Mouse (Mus musculus): Measurements from ENCODE around the gene Ralgps2. TPM values are rescaled to one million over a fixed set of nuclear protein-coding genes. Genes with fewer than 3 reads are reported as not detected.

The Ralgps2 gene
- polyA plus RNA-seq, 1 experiment from 2014 or later = 25.6 TPM

- no peaks in the 10 kb centered on the region for H3K4me1 ChIP-seq (ENCODE audit: insufficient read depth)
- no peak overlapping the region for H3K27ac ChIP-seq (ENCODE audit: low read depth)
- DNase-seq (no peak), ATAC-seq (no peak)
- no peak overlapping the region for H3K9ac ChIP-seq (replicated peaks)
- H3K27me3 ChIP-seq (ENCODE audit: insufficient read depth, low read length) = no peaks in the 10 kb centered on the region
- no peaks in the 10 kb centered on the region for H3K36me3 ChIP-seq (replicated peaks; ENCODE audit: insufficient read depth, low read length)
- H3K4me2 ChIP-seq (ENCODE audit: low read depth, low read length) = no peak overlapping the region
- H3K4me3 ChIP-seq (ENCODE audit: low read depth, low read length) = no peak overlapping the region
- no peaks in the 10 kb centered on the region for H3K9me3 ChIP-seq (ENCODE audit: low read length)
- no peak for TF ChIP-seq CTCF (IDR thresholded peaks at IDR 0.05; ENCODE audit: low read depth)
- no peak for TF ChIP-seq EP300 (IDR thresholded peaks at IDR 0.05; ENCODE audit: low read depth)
- WGBS (ENCODE audit: insufficient replicate concordance) = 82% methylated on average over 10 of the region's 10 CpGs
Measured at GRCm38 (mm10) chr1:156784974-156785373, 154.5 kb downstream of the Ralgps2 start.

DNA sequence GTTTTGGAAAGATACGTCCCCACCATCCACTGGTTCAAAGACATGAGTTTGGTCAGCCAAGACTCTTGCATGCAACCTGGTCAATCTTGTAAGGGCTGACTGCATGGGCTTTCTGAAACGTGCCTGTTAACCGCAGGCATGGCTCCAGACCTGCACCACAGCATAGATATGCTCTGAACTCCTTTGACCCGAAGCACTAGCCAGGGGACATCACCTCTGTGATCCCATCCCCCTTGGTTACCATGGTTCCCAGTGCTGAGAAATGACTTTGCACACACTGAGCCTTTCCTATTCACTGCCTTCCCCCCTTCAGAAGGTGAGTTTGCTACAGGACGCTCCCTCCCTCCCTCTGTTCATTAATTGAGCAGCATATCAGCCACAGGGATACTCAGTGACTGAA, 155.3 kb downstream of the Ralgps2 start:
- Histone ChIP-seq H3K4me3 (ENCODE audit: low read depth, low read length) (no peak overlapping the region), H3K9ac (replicated peaks) (no peak overlapping the region), H3K36me3 (replicated peaks; ENCODE audit: insufficient read depth, low read length) (no peaks in the 10 kb centered on the region), H3K4me2 (ENCODE audit: low read depth, low read length) (no peak overlapping the region), H3K27ac (ENCODE audit: low read depth) (no peak overlapping the region), H3K9me3 (ENCODE audit: low read length) (no peaks in the 10 kb centered on the region), H3K4me1 (ENCODE audit: insufficient read depth) (no peaks in the 10 kb centered on the region), H3K27me3 (ENCODE audit: insufficient read depth, low read length) (no peaks in the 10 kb centered on the region)
- WGBS (ENCODE audit: insufficient replicate concordance) = 54% methylated on average over 5 of the region's 5 CpGs
- ATAC-seq (no peak), DNase-seq (peak; percentile 10)
- TF ChIP-seq CTCF (IDR thresholded peaks at IDR 0.05; ENCODE audit: low read depth) = no peak

GRCm38 (mm10) chr1:156781971-156782850, 157.2 kb downstream of the Ralgps2 start:
- H3K27me3 ChIP-seq (ENCODE audit: insufficient read depth, low read length) = no peaks in the 10 kb centered on the region
- 52% methylated on average over 14 of the region's 14 CpGs for WGBS (ENCODE audit: insufficient replicate concordance)
- H3K36me3 ChIP-seq (replicated peaks; ENCODE audit: insufficient read depth, low read length) = no peaks in the 10 kb centered on the region
- H3K4me3 ChIP-seq (ENCODE audit: low read depth, low read length) = no peak overlapping the region
- H3K4me2 ChIP-seq (ENCODE audit: low read depth, low read length) = no peak overlapping the region
- H3K9ac ChIP-seq (replicated peaks) = no peak overlapping the region
- no peaks in the 10 kb centered on the region for H3K9me3 ChIP-seq (ENCODE audit: low read length)
- no peak for DNase-seq
- no peaks in the 10 kb centered on the region for H3K4me1 ChIP-seq (ENCODE audit: insufficient read depth)
- no peak for ATAC-seq
- no peak for TF ChIP-seq EP300 (IDR thresholded peaks at IDR 0.05; ENCODE audit: low read depth)
- no peak for TF ChIP-seq CTCF (IDR thresholded peaks at IDR 0.05; ENCODE audit: low read depth)
- H3K27ac ChIP-seq (ENCODE audit: low read depth) = no peak overlapping the region

DNA sequence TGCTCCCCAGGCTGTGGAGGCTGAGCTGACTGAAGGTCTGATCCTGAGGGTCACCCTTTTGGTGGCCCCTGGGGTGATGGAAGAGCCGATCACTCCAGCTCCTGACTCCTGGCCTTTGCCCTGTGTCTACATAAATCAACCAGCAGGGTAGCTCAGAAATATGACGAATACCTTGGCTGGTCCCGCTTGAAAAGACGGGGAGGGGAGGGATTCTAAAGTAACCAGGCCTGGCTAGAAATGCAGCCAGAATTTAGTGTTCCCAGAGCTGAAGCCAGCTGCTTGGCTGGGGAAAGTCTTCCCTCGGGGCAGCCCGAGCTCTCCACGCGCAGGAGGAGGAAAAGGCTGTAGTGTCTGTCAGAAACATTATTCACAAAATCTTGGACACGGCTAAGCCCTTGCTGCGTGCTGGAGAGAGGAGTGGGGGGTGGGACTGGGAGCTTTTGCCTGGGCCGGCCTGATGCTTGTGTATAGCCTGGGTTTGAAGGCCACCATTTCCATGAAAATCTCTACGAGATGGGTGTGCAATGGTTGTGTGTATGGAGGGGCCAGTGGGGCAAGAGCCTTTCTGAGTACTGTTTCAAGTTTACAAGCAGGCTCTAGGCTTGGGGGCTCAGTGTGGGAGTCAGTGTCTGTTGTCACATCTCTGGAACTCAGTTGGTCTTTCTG, 158.2 kb downstream of the Ralgps2 start:
- 68% methylated on average over 12 of the region's 12 CpGs for WGBS (ENCODE audit: insufficient replicate concordance)
- ATAC-seq (no peak; the same call in 1 of the 2 replicates), DNase-seq (no peak)
- Histone ChIP-seq H3K27me3 (ENCODE audit: insufficient read depth, low read length) (no peaks in the 10 kb centered on the region), H3K4me3 (ENCODE audit: low read depth, low read length) (no peak overlapping the region), H3K27ac (ENCODE audit: low read depth) (no peak overlapping the region), H3K4me1 (ENCODE audit: insufficient read depth) (no peaks in the 10 kb centered on the region), H3K4me2 (ENCODE audit: low read depth, low read length) (no peak overlapping the region), H3K9me3 (ENCODE audit: low read length) (no peaks in the 10 kb centered on the region), H3K9ac (replicated peaks) (no peak overlapping the region), H3K36me3 (replicated peaks; ENCODE audit: insufficient read depth, low read length) (no peaks in the 10 kb centered on the region)
- TF ChIP-seq EP300 (IDR thresholded peaks at IDR 0.05; ENCODE audit: low read depth) (no peak), CTCF (IDR thresholded peaks at IDR 0.05; ENCODE audit: low read depth) (no peak)

DNA sequence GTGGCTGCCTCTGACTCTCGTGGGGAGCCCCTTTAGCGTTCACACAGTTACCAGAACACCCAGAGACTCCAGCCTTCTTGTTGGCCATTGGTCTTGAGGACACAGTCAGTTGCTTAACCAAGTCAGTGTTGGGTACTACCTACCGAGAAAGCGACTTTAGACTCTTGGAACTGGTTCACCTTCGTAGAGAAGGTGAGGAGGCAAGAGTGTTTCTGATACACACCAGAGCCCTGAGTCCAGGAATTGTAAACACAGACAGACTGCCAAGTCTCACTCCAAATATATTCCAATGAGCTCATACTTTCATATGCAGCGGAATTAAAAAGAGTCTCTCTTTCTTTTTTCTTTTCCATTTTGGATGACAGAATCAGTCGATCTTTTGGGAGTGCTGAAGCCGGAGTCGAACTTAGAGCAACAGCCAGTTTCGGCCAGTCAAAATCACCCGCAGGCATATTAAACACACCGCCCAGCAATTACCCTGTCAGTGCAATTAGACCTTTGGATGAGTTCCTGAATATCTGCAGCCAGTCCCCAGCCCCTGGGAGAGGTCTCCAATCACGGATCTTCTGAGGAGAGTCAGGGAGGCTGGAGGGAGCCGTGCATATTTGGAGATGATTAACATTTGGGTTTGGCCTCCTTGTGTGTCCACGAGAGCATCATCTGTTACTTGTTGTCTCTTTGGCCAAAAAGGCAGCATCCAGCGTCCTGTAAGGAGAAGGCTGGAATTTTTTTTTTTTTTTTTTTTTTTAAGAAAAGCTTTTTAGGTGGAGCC, 159.0 kb downstream of the Ralgps2 start:
- ATAC-seq (no peak), DNase-seq (no peak)
- no peaks in the 10 kb centered on the region for H3K9me3 ChIP-seq (ENCODE audit: low read length)
- 73% methylated on average over 16 of the region's 16 CpGs for whole genome bisulfite sequencing (ENCODE audit: insufficient replicate concordance)
- H3K27ac ChIP-seq (ENCODE audit: low read depth) = no peak overlapping the region
- no peak overlapping the region for H3K9ac ChIP-seq (replicated peaks)
- no peak for TF ChIP-seq CTCF (IDR thresholded peaks at IDR 0.05; ENCODE audit: low read depth)
- TF ChIP-seq EP300 (IDR thresholded peaks at IDR 0.05; ENCODE audit: low read depth) = no peak
- H3K4me1 ChIP-seq (ENCODE audit: insufficient read depth) = no peaks in the 10 kb centered on the region
- H3K4me3 ChIP-seq (ENCODE audit: low read depth, low read length) = no peak overlapping the region
- H3K4me2 ChIP-seq (ENCODE audit: low read depth, low read length) = no peak overlapping the region
- no peaks in the 10 kb centered on the region for H3K27me3 ChIP-seq (ENCODE audit: insufficient read depth, low read length)
- no peaks in the 10 kb centered on the region for H3K36me3 ChIP-seq (replicated peaks; ENCODE audit: insufficient read depth, low read length)

DNA sequence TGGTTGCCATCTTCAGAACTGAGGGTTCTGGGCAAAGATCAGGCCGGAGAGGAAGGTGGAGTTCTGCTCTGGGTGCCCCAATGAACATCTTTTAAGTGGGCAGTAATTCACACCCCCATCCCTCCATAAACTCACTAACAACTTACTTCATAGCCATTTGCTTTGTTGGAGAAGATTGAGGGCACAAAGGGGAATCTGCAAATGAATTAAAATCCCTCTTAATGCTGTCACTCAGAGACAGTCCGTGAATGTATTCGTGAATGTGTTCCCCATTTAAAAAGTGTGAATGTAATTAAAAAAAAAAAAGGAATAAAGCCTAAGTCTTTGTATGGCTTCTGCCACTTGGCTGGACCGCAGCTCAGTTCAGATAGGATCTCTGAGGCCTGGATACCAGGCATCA, 159.8 kb downstream of the Ralgps2 start:
- 78% methylated on average over 4 of the region's 4 CpGs for WGBS (ENCODE audit: insufficient replicate concordance)
- Histone ChIP-seq H3K27ac (ENCODE audit: low read depth) (no peak overlapping the region), H3K27me3 (ENCODE audit: insufficient read depth, low read length) (no peaks in the 10 kb centered on the region)

More for the DNA sequence above, 159.8 kb downstream of the Ralgps2 start:
- H3K4me3 ChIP-seq (ENCODE audit: low read depth, low read length) = no peak overlapping the region
- ATAC-seq (no peak), DNase-seq (no peak)
- TF ChIP-seq CTCF (IDR thresholded peaks at IDR 0.05; ENCODE audit: low read depth) (no peak), EP300 (IDR thresholded peaks at IDR 0.05; ENCODE audit: low read depth) (no peak)
- no peak overlapping the region for H3K4me2 ChIP-seq (ENCODE audit: low read depth, low read length)
- no peak overlapping the region for H3K9ac ChIP-seq (replicated peaks)
- H3K9me3 ChIP-seq (ENCODE audit: low read length) = no peaks in the 10 kb centered on the region
- H3K36me3 ChIP-seq (replicated peaks; ENCODE audit: insufficient read depth, low read length) = no peaks in the 10 kb centered on the region
- H3K4me1 ChIP-seq (ENCODE audit: insufficient read depth) = no peaks in the 10 kb centered on the region
